Mouse (Mus musculus) olfactory bulb, adult 2 months (tissue): ENCODE measurements at regions not wholly inside any gene's neighbourhood (a gene's known extent, or its start where the extent isn't known, plus 50 kb on each side); places are given as distances from the start of the nearest gene placed in this dataset.

Source experiments
- CTCF ChIP-seq: fragments of 200-500 bp; IDR thresholded peaks from 2 replicates; pipeline ENCODE4 v1.5.1; 2012; ENCODE audit warnings: low read depth, mild to moderate bottlenecking, low read length, moderate library complexity; ENCODE audit not compliant: insufficient read depth
- POLR2A ChIP-seq: fragments of 200-500 bp; IDR thresholded peaks from 2 replicates; pipeline ENCODE4 v1.6.1; 2012; ENCODE audit warnings: mild to moderate bottlenecking, low read depth, low read length, moderate library complexity; ENCODE audit not compliant: insufficient read depth

- no peak for TF ChIP-seq CTCF
- no peak for TF ChIP-seq POLR2A
These were observed 96.8 kb upstream of the Cadm1 start for GRCm38 (mm10) chr9:47433185-47433584.
